Mouse (Mus musculus) adrenal gland, adult 8-10 months (tissue): ENCODE data around the gene Mug2. TPM values are rescaled to one million over a fixed set of nuclear protein-coding genes. Genes with fewer than 3 reads are reported as not detected.
"Not testable (repeated sequence)": the region's sequence is repeated elsewhere in the genome, so short reads cannot be mapped to it uniquely, and the experiment has no call there.

Experiments
- DNase-seq: peaks from one replicate; pipeline ENCODE4 v3.0.0; 2022
- total RNA-seq, 4 experiments: library from RNA; stranded (reverse); gene quantifications; 2 replicates each; pipeline ENCODE4 v1.2.4; 2022

Gene Mug2
- total RNA-seq, result under 1 TPM in 3 of 4 experiments, not detected in 1; 0.14 to 0.24 (median 0.20) TPM

- DNase-seq, result not testable (repeated sequence)
Observed at GRCm38 (mm10) chr6:122006461-122006860, at the start of gene Mug2. TSS of gene Mug2 (plus strand) at chr6:122006761.

- not testable (repeated sequence) for DNase-seq
Observed at GRCm38 (mm10) chr6:121957803-121958349, 48.7 kb upstream of the Mug2 start.

- no peak for DNase-seq
Observed at GRCm38 (mm10) chr6:121975701-121976100, 30.9 kb upstream of the Mug2 start.

- DNase-seq, result no peak
Observed at GRCm38 (mm10) chr6:122100904-122101303, 94.3 kb downstream of the Mug2 start.

- no peak for DNase-seq
Observed at GRCm38 (mm10) chr6:122101671-122102070, 95.1 kb downstream of the Mug2 start.

- DNase-seq, result no peak
Observed at GRCm38 (mm10) chr6:122116963-122117362, 110.4 kb downstream of the Mug2 start.

- DNase-seq, result no peak
Observed at GRCm38 (mm10) chr6:122129521-122129920, 123.0 kb downstream of the Mug2 start.

Other genes starting within 250 kb of the Mug2 start
- gene Mug1, start 168.2 kb upstream of the Mug2 start, total RNA-seq, result 1 to 10 TPM in 1 of 4 experiments, under 1 TPM in 3; 0.18 to 1.2 (median 0.49) TPM